Mouse (Mus musculus) c-Kit-positive CD71-positive TER-119-positive erythroid progenitor cells, embryonic 14.5 days (primary cell): ENCODE results near the gene Lmod1.

Experiments
- DNase-seq: peaks from one replicate; pipeline ENCODE4 v3.0.0-alpha.2; 2013; ENCODE audit warnings: low spot score

Gene Lmod1

GRCm38 (mm10) chr1:135324571-135324970, at the start of gene Lmod1:
Gene Lmod1 (plus strand): TSS chr1:135324807.
- DNase-seq: no peak

- DNase-seq: no peak
Observed at GRCm38 (mm10) chr1:135280646-135281045, 44.0 kb upstream of the Lmod1 start.

- DNase-seq: no peak
Observed at GRCm38 (mm10) chr1:135281841-135282240, 42.8 kb upstream of the Lmod1 start.

GRCm38 (mm10) chr1:135282536-135283286, 41.9 kb upstream of the Lmod1 start:
- no peak for DNase-seq

- DNase-seq: no peak
Observed at GRCm38 (mm10) chr1:135283287-135283825, 41.3 kb upstream of the Lmod1 start.

- DNase-seq: peak; percentile 36
Observed at GRCm38 (mm10) chr1:135283826-135284291, 40.7 kb upstream of the Lmod1 start, which contains the start of gene Rnpep. Gene Rnpep (minus strand): TSS chr1:135284084.

- no peak for DNase-seq
Observed at GRCm38 (mm10) chr1:135286311-135286710, 38.3 kb upstream of the Lmod1 start.

GRCm38 (mm10) chr1:135290908-135291307, 33.7 kb upstream of the Lmod1 start:
- no peak for DNase-seq

GRCm38 (mm10) chr1:135311356-135311755, 13.3 kb upstream of the Lmod1 start:
- no peak for DNase-seq

GRCm38 (mm10) chr1:135312201-135312600, 12.4 kb upstream of the Lmod1 start:
- no peak for DNase-seq

GRCm38 (mm10) chr1:135313284-135314031, 11.1 kb upstream of the Lmod1 start, which contains the start of gene Timm17a:
Gene Timm17a (minus strand): TSS chr1:135313778.
- peak; percentile 89 for DNase-seq

- no peak for DNase-seq
Observed at GRCm38 (mm10) chr1:135323367-135323901, 1.2 kb upstream of the Lmod1 start.

GRCm38 (mm10) chr1:135325934-135326333, 1.3 kb downstream of the Lmod1 start:
- DNase-seq: no peak

GRCm38 (mm10) chr1:135328368-135328767, 3.8 kb downstream of the Lmod1 start:
- DNase-seq: no peak

GRCm38 (mm10) chr1:135330578-135330977, 6.0 kb downstream of the Lmod1 start:
- no peak for DNase-seq

- DNase-seq: no peak
Observed at GRCm38 (mm10) chr1:135341947-135342346, 17.3 kb downstream of the Lmod1 start.

GRCm38 (mm10) chr1:135344026-135344425, 19.4 kb downstream of the Lmod1 start:
- no peak for DNase-seq

- no peak for DNase-seq
Observed at GRCm38 (mm10) chr1:135346891-135347290, 22.3 kb downstream of the Lmod1 start.

GRCm38 (mm10) chr1:135347498-135348169, 23.0 kb downstream of the Lmod1 start:
- no peak for DNase-seq

- DNase-seq: no peak
Observed at GRCm38 (mm10) chr1:135351953-135352352, 27.3 kb downstream of the Lmod1 start.

- no peak for DNase-seq
Observed at GRCm38 (mm10) chr1:135359071-135359470, 34.5 kb downstream of the Lmod1 start.

- no peak for DNase-seq
Observed at GRCm38 (mm10) chr1:135361491-135361890, 36.9 kb downstream of the Lmod1 start.
